Comparison of ENCODE assay signal across 8 mouse cellular contexts in the genomic region with DNA sequence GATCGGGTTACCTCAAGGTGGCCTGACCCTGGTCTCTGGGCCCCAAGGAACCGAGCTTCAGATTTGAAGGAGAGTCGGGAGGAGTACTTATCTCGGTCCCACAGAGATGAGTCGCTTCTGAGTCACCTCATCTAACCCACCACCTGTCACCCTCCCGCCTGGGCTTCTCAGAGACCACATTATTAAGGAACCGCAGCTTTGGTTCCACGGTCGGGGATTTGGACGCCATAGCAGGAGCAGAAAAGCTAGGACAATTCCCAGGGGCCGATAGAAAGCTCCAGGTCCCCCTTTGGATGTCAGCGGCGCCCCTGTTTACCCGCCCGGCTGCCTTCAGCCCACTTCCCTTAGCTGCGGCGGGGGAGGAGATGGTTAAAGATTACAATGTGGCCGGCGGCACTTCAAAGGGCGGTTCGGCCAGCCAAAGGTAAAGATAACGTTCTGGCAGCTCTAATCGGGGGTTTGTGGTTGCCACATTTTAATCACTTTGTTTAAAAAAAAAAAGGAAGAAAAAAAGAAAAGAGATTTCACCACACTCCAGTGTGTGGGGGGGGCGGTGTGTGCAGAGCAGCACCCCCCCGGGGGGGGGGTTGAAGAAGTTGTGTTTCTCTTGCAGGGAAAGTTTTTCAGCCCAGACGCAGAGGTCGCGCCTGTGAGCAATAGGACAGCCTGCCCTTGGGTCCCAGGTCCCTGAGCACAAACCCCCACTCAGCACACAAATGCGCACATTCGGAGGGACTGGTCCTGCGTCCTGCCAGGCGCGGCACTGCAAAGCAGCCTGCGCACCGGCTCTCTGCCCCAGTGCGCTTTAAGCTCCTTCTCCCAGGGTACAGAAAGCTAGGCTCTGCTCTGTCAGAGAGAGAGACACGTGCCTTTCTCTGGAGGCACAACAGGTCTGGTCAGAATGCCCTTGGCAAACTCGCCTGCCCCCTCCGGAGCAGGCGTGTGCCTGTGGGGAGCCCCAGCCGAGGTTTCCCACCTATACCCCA. TPM values are rescaled to one million over a fixed set of nuclear protein-coding genes. Genes with fewer than 3 reads are reported as not detected.
A peak's percentile ranks its signal among the peaks of the same experiment; 100 is the strongest.
DNase-seq lines count a peak whose midpoint lies in the region; ATAC-seq and TF ChIP-seq lines count a peak whose summit lies in the region.
"Had no signal": no experiment of that assay in that cellular context is flagged by ENCODE, and none has a peak within 500 bp of the region (broad histone marks: within the 10 kb centered on the region; RNA-seq: fewer than 3 reads in every experiment).

No protein-coding gene starts in this region.

- no peaks in the 10 kb centered on the region for H3K4me1 ChIP-seq in ES-Bruce4 (ENCODE audit: control insufficient read depth, insufficient read depth, low read length)
- peaks cover 2% of the 10 kb centered on the region for H3K4me1 ChIP-seq in hindbrain, embryonic 11.5 days (replicated peaks; ENCODE audit: control insufficient read depth, insufficient read depth, low read length)
- 0 out of 2 replicates have a peak, but pooled peaks cover 3% of the 10 kb centered on the region for H3K4me1 ChIP-seq in liver, embryonic 15.5 days (replicated peaks)

- no peaks in the 10 kb centered on the region for H3K79me3 ChIP-seq in C2C12 (ENCODE audit: low read depth)

- no peak for TF ChIP-seq POLR2A in ES-Bruce4 (IDR thresholded peaks at IDR 0.05; ENCODE audit: insufficient read depth, low read length)

- H3K4me3 ChIP-seq in C2C12 (ENCODE audit: insufficient read depth, poor library complexity, severe bottlenecking) = peak overlapping the region; percentile 14
- peak overlapping the region; percentile 62 for H3K4me3 ChIP-seq in ES-Bruce4 (ENCODE audit: low read depth, low read length)
- H3K4me3 ChIP-seq in hindbrain, embryonic 11.5 days (ENCODE audit: low read depth, low read length) = peak overlapping the region; percentile 58
- peak overlapping the region; percentile 46 for H3K4me3 ChIP-seq in liver, embryonic 15.5 days (replicated peaks)

- peak overlapping the region; percentile 92 for H3K4me2 ChIP-seq in hindbrain, embryonic 11.5 days (replicated peaks; ENCODE audit: low read depth, low read length)
- H3K4me2 ChIP-seq in liver, embryonic 15.5 days = peak overlapping the region; percentile 63

- no peak overlapping the region for H3ac ChIP-seq in C2C12 (ENCODE audit: control insufficient read depth, insufficient read length, low read depth)

- H3K36me3 ChIP-seq in C2C12 (ENCODE audit: control insufficient read depth, insufficient read depth) (no peaks in the 10 kb centered on the region), ES-Bruce4 (ENCODE audit: control insufficient read depth, insufficient read depth, low read length, poor library complexity, severe bottlenecking) (no peaks in the 10 kb centered on the region)
- no peaks in the 10 kb centered on the region for H3K36me3 ChIP-seq in hindbrain, embryonic 11.5 days (ENCODE audit: control insufficient read depth, insufficient read depth, low read length)
- no peaks in the 10 kb centered on the region for H3K36me3 ChIP-seq in liver, embryonic 15.5 days (replicated peaks)

- H3K9me3 ChIP-seq in ES-Bruce4 (replicated peaks; ENCODE audit: control insufficient read depth, insufficient read depth, low read length, poor library complexity, severe bottlenecking) = no peaks in the 10 kb centered on the region
- H3K9me3 ChIP-seq in hindbrain, embryonic 11.5 days (ENCODE audit: control insufficient read depth, low read length) = no peaks in the 10 kb centered on the region
- no peaks in the 10 kb centered on the region for H3K9me3 ChIP-seq in liver, embryonic 15.5 days (replicated peaks)

- TF ChIP-seq CTCF in C2C12 (IDR thresholded peaks at IDR 0.05; ENCODE audit: control insufficient read depth, insufficient read depth, insufficient read length) = no peak
- TF ChIP-seq CTCF in ES-Bruce4 (IDR thresholded peaks at IDR 0.05; ENCODE audit: low read depth, low read length) = no peak

- TF ChIP-seq EP300 in ES-Bruce4 (IDR thresholded peaks at IDR 0.05; ENCODE audit: insufficient read depth, low read depth, low read length) = no peak

- H3K27ac ChIP-seq in ES-Bruce4 (ENCODE audit: insufficient read depth, low read length) = no peak overlapping the region
- no peak overlapping the region for H3K27ac ChIP-seq in hindbrain, embryonic 11.5 days (ENCODE audit: low read depth, low read length)
- peak overlapping the region; percentile 45; the same call in 1 of the 2 replicates for H3K27ac ChIP-seq in liver, embryonic 15.5 days (replicated peaks)
- H3K27ac ChIP-seq: macrophage had no signal

- peak; percentile 60 to 61 for DNase-seq in cerebellum, postnatal 14 days
- DNase-seq in hindbrain, embryonic 11.5 days (ENCODE audit: low spot score) = peak; percentile 58
- peak; percentile 68 for DNase-seq in retina, embryonic 14.5 days (ENCODE audit: low spot score)
- no peak for DNase-seq in gastrocnemius, adult 8-10 months (ENCODE audit: low spot score in 2 of 2)

- WGBS in hindbrain, embryonic 11.5 days = under 1% methylated on average over 41 of the region's 41 CpGs
- under 1% methylated on average over 41 of the region's 41 CpGs for WGBS in liver, embryonic 15.5 days (ENCODE audit: insufficient replicate concordance)

- no peak overlapping the region for H3K9ac ChIP-seq in ES-Bruce4 (ENCODE audit: low read depth, poor library complexity, severe bottlenecking)
- peak overlapping the region; percentile 40 for H3K9ac ChIP-seq in hindbrain, embryonic 11.5 days (ENCODE audit: low read depth, low read length)
- H3K9ac ChIP-seq in liver, embryonic 15.5 days = no peak overlapping the region

- H3K27me3 ChIP-seq in C2C12 (ENCODE audit: control insufficient read depth, insufficient read depth, insufficient read length) (peaks cover 13% of the 10 kb centered on the region), ES-Bruce4 (ENCODE audit: control insufficient read depth, insufficient read depth, low read length, poor library complexity, severe bottlenecking) (peaks cover 17% of the 10 kb centered on the region)
- H3K27me3 ChIP-seq in hindbrain, embryonic 11.5 days (ENCODE audit: control insufficient read depth, insufficient read depth, low read length) = peaks cover 22% of the 10 kb centered on the region; the same call in 1 of the 2 replicates
- H3K27me3 ChIP-seq in liver, embryonic 15.5 days = peaks cover 61% of the 10 kb centered on the region

- ATAC-seq in hindbrain, embryonic 11.5 days (ENCODE audit: low FRiP score) = peak; percentile 81
- peak; percentile 61 for ATAC-seq in liver, embryonic 15.5 days (ENCODE audit: insufficient read depth)

- H3K79me2 ChIP-seq in C2C12 (ENCODE audit: control insufficient read depth, insufficient read depth) = no peaks in the 10 kb centered on the region

TF ChIP-seq in C2C12, 6 proteins besides CTCF, POLR2A, EP300 and RAD21:
- TF ChIP-seq FOSL1 (IDR thresholded peaks at IDR 0.05; ENCODE audit: insufficient read depth, low read length, poor library complexity, severe bottlenecking) (peak; percentile 83), MYOD1 (IDR thresholded peaks at IDR 0.05; ENCODE audit: control insufficient read depth, insufficient read length, low read depth) (peak; percentile 94), CEBPB (IDR thresholded peaks at IDR 0.05; ENCODE audit: low read depth) (no peak), MAX (IDR thresholded peaks at IDR 0.05) (no peak)

RNA-seq across cellular contexts. Expression of gene Lgr5, which starts 1.0 kb away (rescaled TPM):
- polyA plus RNA-seq in C2C12 (2012; fragmentation: generic; extraction: Trizol) (0.04 TPM), ES-Bruce4 (2011; ENCODE audit: insufficient read depth, insufficient read length, low read depth, missing spikeins) (0.27 TPM in 1 of 2 replicates, not detected in the other)
- 6.4 and 6.7 TPM in 2 replicates for polyA plus RNA-seq in hindbrain, embryonic 11.5 days (2014; fragmentation: Nextera tagmentation; extraction: Ambion mirVana)
- 0.70 and 0.88 TPM in 2 replicates for polyA plus RNA-seq in liver, embryonic 15.5 days (2015; fragmentation: Nextera tagmentation; extraction: Ambion mirVana)
- under 1 TPM in 1 of 4 experiments, not detected in 3; 0.12 TPM for total RNA-seq in gastrocnemius, adult 8-10 months (2022)
- polyA plus RNA-seq: macrophage had no signal

RNA-seq across cellular contexts. Expression of gene A930009A15Rik, which starts 16.8 kb away (rescaled TPM):
- polyA plus RNA-seq in C2C12 (2012; fragmentation: generic; extraction: Trizol) (not detected), ES-Bruce4 (2011; ENCODE audit: insufficient read depth, insufficient read length, low read depth, missing spikeins) (not detected in 2 replicates)
- polyA plus RNA-seq in hindbrain, embryonic 11.5 days (2014; fragmentation: Nextera tagmentation; extraction: Ambion mirVana) = 0.35 and 0.40 TPM in 2 replicates
- 0.15 TPM in 1 of 2 replicates, not detected in the other for polyA plus RNA-seq in liver, embryonic 15.5 days (2015; fragmentation: Nextera tagmentation; extraction: Ambion mirVana)
- total RNA-seq in gastrocnemius, adult 8-10 months (2022) = not detected
- polyA plus RNA-seq: macrophage had no signal

Comparison
In these comparisons a context has a peak if more than half of its experiments do, and no peak if none do; other contexts are left out.
1. DNase-seq: peak in cerebellum, postnatal 14 days (2 of 2), hindbrain, embryonic 11.5 days (single experiment) and retina, embryonic 14.5 days (single experiment); none in gastrocnemius, adult 8-10 months (0 of 2).
2. Peak in every context shown above with its lines, with median percentiles within 50 percentile points of each other: H3K4me3 ChIP-seq.